Mouse (Mus musculus) lung, postnatal 0 days (tissue): ENCODE results near the gene Mmp20. TPM values are rescaled to one million over a fixed set of nuclear protein-coding genes. Genes with fewer than 3 reads are reported as not detected.

Experiments used
- ATAC-seq: fragments of 200-750 bp; cut with Nextera tagmentation; 2 replicates; pipeline ENCODE4 v1.8.0; 2017; ENCODE audit warnings: moderate library complexity
- DNase-seq: peaks from one replicate; pipeline ENCODE4 v3.0.0-alpha.2; 2016; ENCODE audit warnings: low spot score
- H3K27ac ChIP-seq: fragments of 300-500 bp; sonication (generic); 2 replicates; pipeline ENCODE4 v1.5.1; 2014; ENCODE audit warnings: antibody characterized with exemption, mild to moderate bottlenecking, low read length, mixed read lengths
- H3K27me3 ChIP-seq: fragments of 300-500 bp; sonication (generic); replicated peaks from 2 replicates; pipeline ENCODE4 v1.6.1; 2014; ENCODE audit warnings: low read length, mixed read lengths; ENCODE audit not compliant: insufficient read depth
- H3K36me3 ChIP-seq: fragments of 300-500 bp; sonication (generic); 2 replicates; pipeline ENCODE4 v1.6.1; 2014; ENCODE audit warnings: low read length, mixed read lengths; ENCODE audit not compliant: insufficient read depth
- H3K4me1 ChIP-seq: fragments of 300-500 bp; sonication (generic); 2 replicates; pipeline ENCODE4 v1.6.1; 2014; ENCODE audit warnings: antibody characterized with exemption, low read depth, low read length, mixed read lengths; ENCODE audit not compliant: insufficient read depth
- H3K4me2 ChIP-seq: fragments of 300-500 bp; sonication (generic); replicated peaks from 2 replicates; pipeline ENCODE4 v1.6.1; 2014; ENCODE audit warnings: low read depth, mild to moderate bottlenecking, low read length, moderate library complexity, mixed read lengths
- H3K4me3 ChIP-seq: fragments of 300-500 bp; sonication (generic); 2 replicates; pipeline ENCODE4 v1.5.1; 2014; ENCODE audit warnings: low read depth, low read length
- H3K9ac ChIP-seq: fragments of 300-500 bp; sonication (generic); replicated peaks from 2 replicates; pipeline ENCODE4 v1.6.1; 2014; ENCODE audit warnings: low read depth, mild to moderate bottlenecking
- H3K9me3 ChIP-seq: fragments of 300-500 bp; sonication (generic); 2 replicates; pipeline ENCODE4 v1.6.1; 2016; ENCODE audit warnings: low read length, mixed read lengths
- CTCF ChIP-seq: IDR thresholded peaks from 2 replicates; pipeline ENCODE4 v1.5.1; 2016; ENCODE audit warnings: antibody characterized with exemption, mild to moderate bottlenecking
- EP300 ChIP-seq: IDR thresholded peaks from 2 replicates; pipeline ENCODE4 v1.6.1; 2016; ENCODE audit warnings: antibody characterized with exemption, mild to moderate bottlenecking, control low read depth
- WGBS: fragments of 180-500 bp; shearing (Covaris S2); extraction: QIAGEN DNeasy Blood & Tissue Kit; methylation state at CpG from one replicate; pipeline ENCODE4 v1.1.7; 2014; 5-methylcytosine and 5-hydroxymethylcytosine counted together
- polyA plus RNA-seq: library from polyadenylated mRNA; unstranded; fragments of >200 nt; fragmentation: Nextera tagmentation; extraction: Ambion mirVana; gene quantifications from 2 replicates; pipeline ENCODE4 v1.2.1, GENCODE M21; 2015

The Mmp20 gene
- polyA plus RNA-seq, 1 experiment from 2014 or later: not detected

DNA sequence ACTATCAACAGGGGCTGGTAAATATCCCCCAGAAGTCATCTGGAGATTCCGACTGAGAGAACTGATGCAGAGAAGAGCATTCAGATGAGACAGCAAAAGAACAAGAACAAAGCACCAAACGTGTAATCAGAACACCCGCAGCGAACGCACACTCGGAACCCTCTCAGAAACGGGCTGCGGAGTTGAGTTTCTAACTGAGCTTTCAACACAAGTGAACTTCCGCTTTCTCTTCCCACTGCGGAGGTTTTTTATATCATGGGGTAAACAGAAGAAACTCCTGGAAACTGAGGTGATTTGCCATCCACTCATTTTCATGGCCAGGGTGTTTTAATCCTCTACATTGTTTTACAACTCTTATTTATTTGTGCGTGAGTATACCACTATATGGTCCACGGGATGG, 22.4 kb upstream of the Mmp20 start:
- 81% methylated on average over 12 of the region's 12 CpGs for WGBS
- H3K4me3 ChIP-seq: no peak overlapping the region
- no peaks in the 10 kb centered on the region for H3K4me1 ChIP-seq
- H3K9ac ChIP-seq: no peak overlapping the region
- TF ChIP-seq EP300: no peak
- no peak for TF ChIP-seq CTCF
- ATAC-seq: no peak
- no peaks in the 10 kb centered on the region for H3K36me3 ChIP-seq
- H3K4me2 ChIP-seq: no peak overlapping the region
- H3K9me3 ChIP-seq: no peaks in the 10 kb centered on the region
- no peak overlapping the region for H3K27ac ChIP-seq
- H3K27me3 ChIP-seq: no peaks in the 10 kb centered on the region
- DNase-seq: no peak

DNA sequence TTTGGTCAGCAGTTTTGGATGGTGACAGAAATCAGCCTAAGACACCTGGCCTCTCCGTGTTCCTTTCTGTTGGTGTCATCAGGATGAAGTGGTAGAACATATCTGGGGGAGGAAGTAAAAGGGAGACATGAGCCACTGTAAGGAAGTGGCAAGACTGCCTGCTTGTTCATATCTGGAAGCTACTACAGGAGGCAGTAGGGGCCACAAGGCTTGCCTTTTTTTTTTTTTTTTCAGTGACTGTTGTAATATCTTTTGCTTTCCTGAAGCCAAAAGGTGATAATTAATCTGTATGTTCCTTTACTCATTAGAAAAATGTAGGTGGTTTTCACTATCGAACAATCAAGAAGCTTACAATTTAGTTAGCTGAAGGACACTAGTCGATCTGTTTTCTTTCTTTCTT, 5.4 kb upstream of the Mmp20 start:
- no peak overlapping the region for H3K4me3 ChIP-seq
- DNase-seq (no peak), ATAC-seq (no peak)
- TF ChIP-seq CTCF (no peak), EP300 (no peak)
- H3K4me1 ChIP-seq: no peaks in the 10 kb centered on the region
- H3K9ac ChIP-seq: no peak overlapping the region
- 80% methylated on average over 3 of the region's 3 CpGs for WGBS
- no peak overlapping the region for H3K27ac ChIP-seq
- no peaks in the 10 kb centered on the region for H3K36me3 ChIP-seq
- no peaks in the 10 kb centered on the region for H3K9me3 ChIP-seq
- no peaks in the 10 kb centered on the region for H3K27me3 ChIP-seq
- no peak overlapping the region for H3K4me2 ChIP-seq

DNA sequence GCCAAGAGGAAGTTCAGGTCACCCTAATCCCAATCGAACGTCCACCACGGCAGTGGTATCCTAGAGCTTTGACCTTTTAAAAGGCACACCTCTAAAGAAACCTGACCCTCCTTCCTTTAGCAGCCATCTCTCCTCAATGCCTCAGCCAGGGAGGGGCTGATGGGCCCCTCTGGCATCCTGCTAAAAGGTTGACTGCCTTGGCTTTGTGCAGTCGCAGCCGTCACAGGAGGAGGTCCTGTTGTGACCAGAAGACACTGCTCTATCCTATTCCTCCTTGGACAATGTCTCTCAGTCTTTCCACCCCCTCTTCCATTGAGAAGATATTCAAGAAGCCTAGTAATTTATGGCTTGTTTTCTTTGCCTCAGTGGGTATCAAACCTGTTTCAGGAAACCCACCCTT, 5.9 kb downstream of the Mmp20 start:
- Histone ChIP-seq H3K4me1 (no peaks in the 10 kb centered on the region), H3K27ac (no peak overlapping the region), H3K36me3 (no peaks in the 10 kb centered on the region), H3K4me2 (no peak overlapping the region), H3K9ac (no peak overlapping the region), H3K9me3 (no peaks in the 10 kb centered on the region), H3K4me3 (no peak overlapping the region), H3K27me3 (no peaks in the 10 kb centered on the region)
- TF ChIP-seq EP300: no peak
- no peak for TF ChIP-seq CTCF
- ATAC-seq (no peak), DNase-seq (no peak)
- 50% methylated on average over 5 of the region's 5 CpGs for WGBS

DNA sequence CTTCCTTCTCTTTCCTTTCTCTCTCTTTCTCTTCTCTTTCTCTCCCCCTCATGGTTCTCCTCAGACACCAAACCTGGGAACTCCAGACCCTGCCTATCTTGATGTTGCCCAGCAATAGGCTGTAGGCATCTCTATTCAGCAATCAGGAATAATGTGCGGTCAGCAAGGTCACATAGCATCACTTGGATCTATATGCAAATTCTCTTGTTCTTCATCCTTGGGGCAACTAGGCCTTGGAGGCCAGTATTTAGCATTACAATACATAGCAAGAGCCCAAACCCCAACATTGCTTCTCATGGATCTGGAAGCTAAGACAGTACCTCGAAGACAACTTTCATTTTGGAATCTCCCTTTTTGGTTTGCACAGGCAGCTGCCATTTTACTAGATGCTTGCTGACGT, 19.9 kb downstream of the Mmp20 start:
- TF ChIP-seq CTCF: no peak
- no peak for TF ChIP-seq EP300
- H3K9ac ChIP-seq: no peak overlapping the region
- no peak overlapping the region for H3K4me3 ChIP-seq
- no peaks in the 10 kb centered on the region for H3K27me3 ChIP-seq
- DNase-seq (no peak), ATAC-seq (no peak)
- H3K36me3 ChIP-seq: no peaks in the 10 kb centered on the region
- no peak overlapping the region for H3K4me2 ChIP-seq
- no peaks in the 10 kb centered on the region for H3K4me1 ChIP-seq
- H3K9me3 ChIP-seq: no peaks in the 10 kb centered on the region
- WGBS: 85% methylated on average over 3 of the region's 3 CpGs
- no peak overlapping the region for H3K27ac ChIP-seq

DNA sequence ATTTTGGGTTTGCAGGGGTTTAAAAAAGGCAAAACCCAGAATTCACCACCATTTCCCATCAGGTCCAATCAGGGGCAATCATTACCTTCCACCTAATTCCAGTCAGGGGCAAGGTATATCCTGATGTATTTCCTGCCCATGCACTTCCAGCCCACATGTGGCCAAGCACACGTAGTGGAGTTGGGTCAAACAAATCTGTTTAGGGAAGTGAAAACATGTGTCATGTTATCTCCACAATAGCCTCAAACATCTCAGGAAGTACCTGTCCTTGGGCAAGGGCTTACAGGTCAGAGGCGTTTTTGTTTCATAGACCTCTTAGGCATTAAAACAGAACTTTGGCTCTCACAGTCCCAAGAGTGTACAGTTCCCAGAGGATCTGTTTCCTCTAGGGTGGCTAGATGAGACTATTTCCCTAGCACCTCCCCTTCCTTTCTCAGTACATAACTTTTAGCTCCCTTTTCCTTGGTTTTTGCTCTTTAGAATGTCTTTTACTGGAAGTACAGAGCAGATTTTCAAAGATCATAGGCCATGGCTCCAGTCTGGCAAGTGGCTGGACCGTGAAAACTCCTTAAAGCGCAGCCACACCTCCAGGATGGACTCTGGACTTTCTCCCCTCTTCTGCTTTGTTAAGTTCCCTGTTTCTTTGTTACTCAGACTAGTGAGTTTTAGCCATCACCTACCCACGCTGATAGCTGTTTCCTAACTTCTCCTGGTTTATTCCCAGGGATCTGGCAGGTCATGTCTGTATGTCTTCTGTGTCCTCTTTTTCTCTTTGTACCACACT, 22.6 kb downstream of the Mmp20 start:
- no peak overlapping the region for H3K4me2 ChIP-seq
- no peaks in the 10 kb centered on the region for H3K9me3 ChIP-seq
- no peaks in the 10 kb centered on the region for H3K4me1 ChIP-seq
- TF ChIP-seq EP300 (no peak), CTCF (no peak)
- H3K27ac ChIP-seq: no peak overlapping the region
- no peaks in the 10 kb centered on the region for H3K27me3 ChIP-seq
- H3K4me3 ChIP-seq: no peak overlapping the region
- WGBS: 61% methylated on average over 5 of the region's 5 CpGs
- no peaks in the 10 kb centered on the region for H3K36me3 ChIP-seq
- DNase-seq (no peak), ATAC-seq (no peak)
- no peak overlapping the region for H3K9ac ChIP-seq

DNA sequence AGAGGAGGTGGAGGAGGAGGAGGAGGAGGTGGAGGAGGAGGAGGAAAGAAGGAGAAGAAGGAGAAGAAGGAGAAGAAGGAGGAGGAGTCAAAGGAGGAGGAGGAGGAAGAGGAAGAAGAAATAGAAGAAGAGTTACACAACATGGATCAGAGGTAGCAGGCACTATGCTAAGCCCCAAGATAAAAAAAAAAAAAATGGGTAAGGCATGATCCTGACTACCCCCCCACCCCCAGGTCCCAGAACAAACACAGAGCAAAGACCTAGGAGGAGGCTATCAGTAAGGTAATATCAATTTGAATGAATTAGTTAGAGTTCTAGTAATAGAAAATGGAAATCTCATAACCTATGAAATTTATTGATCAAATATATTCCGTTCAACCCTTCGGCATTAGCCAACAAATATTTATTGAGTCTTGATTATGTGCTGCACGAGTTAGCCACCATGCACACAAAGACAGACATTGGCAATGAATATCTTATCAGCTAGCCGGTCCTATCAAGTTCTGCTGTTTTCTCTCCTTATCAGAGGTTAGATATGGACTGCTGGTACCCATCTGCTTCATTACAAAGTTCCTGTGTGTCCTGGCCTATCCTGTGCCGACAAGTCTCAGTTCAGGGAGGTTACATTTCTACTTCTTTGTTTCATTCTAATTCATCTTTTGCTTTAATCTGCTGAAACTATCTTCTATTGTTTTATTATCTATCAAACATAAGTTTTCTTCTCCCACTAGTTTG, 24.5 kb downstream of the Mmp20 start:
- WGBS: 47% methylated on average over 5 of the region's 5 CpGs
- no peak overlapping the region for H3K4me3 ChIP-seq
- H3K36me3 ChIP-seq: no peaks in the 10 kb centered on the region
- no peak overlapping the region for H3K27ac ChIP-seq
- H3K9ac ChIP-seq: no peak overlapping the region
- no peaks in the 10 kb centered on the region for H3K27me3 ChIP-seq
- no peak for DNase-seq
- no peak for ATAC-seq
- no peaks in the 10 kb centered on the region for H3K4me1 ChIP-seq
- TF ChIP-seq EP300: no peak
- TF ChIP-seq CTCF: no peak
- no peak overlapping the region for H3K4me2 ChIP-seq
- H3K9me3 ChIP-seq: no peaks in the 10 kb centered on the region
